Mouse (Mus musculus): ENCODE results near the gene Atp6v1fnb. TPM values are rescaled to one million over a fixed set of nuclear protein-coding genes. Genes with fewer than 3 reads are reported as not detected.

Atp6v1fnb gene
- total RNA-seq, 2 experiments from 2014 or later, result 0.93 TPM; not detected in 1

DNA sequence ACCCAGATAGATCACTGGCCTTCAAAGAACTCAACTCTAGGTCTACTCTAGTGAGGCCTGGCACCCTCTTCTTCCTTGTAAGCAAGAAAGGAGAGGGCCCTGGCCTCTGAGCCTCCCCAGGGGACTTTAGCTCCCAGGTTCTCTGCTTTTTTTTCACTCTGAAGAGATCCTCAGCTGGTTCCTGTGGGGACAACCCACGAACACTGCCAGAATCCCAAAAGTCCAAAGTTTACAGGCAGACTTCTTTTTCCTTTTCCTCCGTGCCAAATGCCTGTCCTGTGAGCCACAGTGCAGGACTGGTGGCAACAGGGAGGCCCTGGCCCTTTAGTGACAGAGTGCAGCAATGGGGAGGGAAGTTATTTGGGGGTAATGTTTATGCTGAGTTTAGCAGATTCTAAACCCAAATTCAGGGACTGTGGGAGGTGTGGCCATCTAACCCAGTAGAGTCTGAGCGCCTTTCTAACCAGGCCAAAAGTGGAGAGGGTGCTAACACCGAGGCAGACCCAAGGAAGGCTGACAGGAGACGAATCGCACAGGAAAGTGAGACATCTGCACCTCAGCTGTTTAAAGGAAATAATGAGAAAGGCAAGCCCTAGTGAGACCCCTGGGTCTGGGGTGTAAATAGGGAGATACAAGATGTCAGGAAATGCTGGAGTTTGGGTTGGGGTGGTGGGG is 51.5 kb downstream of the Atp6v1fnb start:
- intact Hi-C loops (cut with DNase I), result loop anchor here (10.0 kb wide), 1 partner anchor 128 kb away; the partner anchor contains the start of gene Ccdc136
- no peak for DNase-seq

Other genes with a start within 250 kb of the Atp6v1fnb start
- 10 to 100 TPM in 1 of 2 experiments, 1 to 10 TPM in 1; 9.6 to 10.4 TPM for gene Hilpda, start 198.9 kb upstream of the Atp6v1fnb start, total RNA-seq (2021)
- not detected for gene Fam71f2, start 191.8 kb upstream of the Atp6v1fnb start, total RNA-seq (2021)
- gene Fam71f1, start 152.3 kb upstream of the Atp6v1fnb start, total RNA-seq (2021), result not detected
- gene Calu, start 123.4 kb upstream of the Atp6v1fnb start, total RNA-seq (2021), result 100 to 1,000 TPM; 103 to 107 TPM
- under 1 TPM in 1 of 2 experiments, not detected in 1; 0.32 TPM for gene Opn1sw, start 83.0 kb upstream of the Atp6v1fnb start, total RNA-seq (2021)
- 10 to 100 TPM; 70.7 to 72.5 TPM for gene Ccdc136, start 75.1 kb upstream of the Atp6v1fnb start, total RNA-seq (2021)
- 1 to 10 TPM; 4.7 TPM for gene Flnc, start 38.2 kb upstream of the Atp6v1fnb start, total RNA-seq (2021)
- 100 to 1,000 TPM; 183 to 190 TPM for gene Atp6v1f, start 3.7 kb upstream of the Atp6v1fnb start, total RNA-seq (2021)
- gene Kcp, start 36.5 kb downstream of the Atp6v1fnb start, total RNA-seq (2021), result 10 to 100 TPM; 20.6 to 23.8 TPM
- gene Irf5, start 55.2 kb downstream of the Atp6v1fnb start, total RNA-seq (2021), result 1 to 10 TPM; 1.1 to 2.1 TPM
- gene Tnpo3, start 138.4 kb downstream of the Atp6v1fnb start, total RNA-seq (2021), result 10 to 100 TPM; 92.3 to 97.2 TPM
- gene Tspan33, start 222.8 kb downstream of the Atp6v1fnb start, total RNA-seq (2021), result 1 to 10 TPM; 7.0 to 8.8 TPM